Mouse (Mus musculus): ENCODE results near the gene Zdhhc21. TPM values are rescaled to one million over a fixed set of nuclear protein-coding genes. Genes with fewer than 3 reads are reported as not detected.

The Zdhhc21 gene
- total RNA-seq, 2 experiments from 2014 or later, result 43.7 to 49.6 TPM

GRCm38 (mm10) chr4:82864974-82865699 is 5.4 kb upstream of the Zdhhc21 start:
- no peak for DNase-seq (ENCODE audit: low spot score in 2 of 2)

GRCm38 (mm10) chr4:82863316-82863715 is 3.6 kb upstream of the Zdhhc21 start:
- peak; percentile 53 to 59 for DNase-seq (ENCODE audit: low spot score in 2 of 2)

- no peak for DNase-seq (ENCODE audit: low spot score in 2 of 2)
Observed at GRCm38 (mm10) chr4:82861451-82861850, 1.7 kb upstream of the Zdhhc21 start.

GRCm38 (mm10) chr4:82860566-82860965 is 808 bp upstream of the Zdhhc21 start:
- DNase-seq (ENCODE audit: low spot score in 2 of 2), result no peak

GRCm38 (mm10) chr4:82858431-82859010 is 1.2 kb downstream of the Zdhhc21 start:
- no peak for DNase-seq (ENCODE audit: low spot score in 2 of 2)

- DNase-seq (ENCODE audit: low spot score in 2 of 2), result no peak
Observed at GRCm38 (mm10) chr4:82856986-82857385, 2.8 kb downstream of the Zdhhc21 start.

- DNase-seq (ENCODE audit: low spot score in 2 of 2), result no peak
Observed at GRCm38 (mm10) chr4:82853809-82854208, 5.9 kb downstream of the Zdhhc21 start.

GRCm38 (mm10) chr4:82848552-82849234 is 11.1 kb downstream of the Zdhhc21 start:
- DNase-seq (ENCODE audit: low spot score in 2 of 2), result no peak

- DNase-seq (ENCODE audit: low spot score in 2 of 2), result no peak
Observed at GRCm38 (mm10) chr4:82837526-82838240, 22.1 kb downstream of the Zdhhc21 start.

GRCm38 (mm10) chr4:82831155-82831554 is 28.6 kb downstream of the Zdhhc21 start:
- no peak for DNase-seq (ENCODE audit: low spot score in 2 of 2)

- no peak for DNase-seq (ENCODE audit: low spot score in 2 of 2)
Observed at GRCm38 (mm10) chr4:82829429-82829828, 30.3 kb downstream of the Zdhhc21 start.

- no peak for DNase-seq (ENCODE audit: low spot score in 2 of 2)
Observed at GRCm38 (mm10) chr4:82827001-82827400, 32.8 kb downstream of the Zdhhc21 start.

- DNase-seq (ENCODE audit: low spot score in 2 of 2), result no peak
Observed at GRCm38 (mm10) chr4:82817833-82818232, 41.9 kb downstream of the Zdhhc21 start.

- DNase-seq (ENCODE audit: low spot score in 2 of 2), result no peak
Observed at GRCm38 (mm10) chr4:82816351-82816750, 43.4 kb downstream of the Zdhhc21 start.

- DNase-seq (ENCODE audit: low spot score in 2 of 2), result no peak
Observed at GRCm38 (mm10) chr4:82815296-82815695, 44.5 kb downstream of the Zdhhc21 start.

- DNase-seq (ENCODE audit: low spot score in 2 of 2), result no peak
Observed at GRCm38 (mm10) chr4:82813356-82813755, 46.4 kb downstream of the Zdhhc21 start.

GRCm38 (mm10) chr4:82807811-82808210 is 51.9 kb downstream of the Zdhhc21 start:
- DNase-seq (ENCODE audit: low spot score in 2 of 2), result no peak

GRCm38 (mm10) chr4:82806176-82806757 is 53.5 kb downstream of the Zdhhc21 start:
- DNase-seq (ENCODE audit: low spot score in 2 of 2), result peak; percentile 29 to 42

GRCm38 (mm10) chr4:82804019-82804418 is 55.7 kb downstream of the Zdhhc21 start:
- DNase-seq (ENCODE audit: low spot score in 2 of 2), result no peak

- no peak for DNase-seq (ENCODE audit: low spot score in 2 of 2)
Observed at GRCm38 (mm10) chr4:82793608-82794007, 66.2 kb downstream of the Zdhhc21 start.

GRCm38 (mm10) chr4:82792906-82793580 is 66.7 kb downstream of the Zdhhc21 start:
- no peak for DNase-seq (ENCODE audit: low spot score in 2 of 2)

Measured in layer of hippocampus, postnatal 10 days (tissue).